ENCODE assay signal across 9 mouse cellular contexts in genomic region chr5:112001742-112002701, GRCm38 (mm10).
DNase-seq lines count a peak whose midpoint lies in the region; ATAC-seq lines count a peak whose summit lies in the region.
"Had no signal": no experiment of that assay in that cellular context is flagged by ENCODE, and none has a peak within 500 bp of the region (broad histone marks: within the 10 kb centered on the region; RNA-seq: fewer than 3 reads in every experiment).

No protein-coding gene starts in this region.

- WGBS in hindbrain, embryonic 16.5 days, result 8% methylated on average over 32 of the region's 32 CpGs
- WGBS in midbrain, embryonic 14.5 days, result 11% methylated on average over 32 of the region's 32 CpGs

- peak; percentile 21 for DNase-seq in gastrocnemius, adult 18-20 months (ENCODE audit: low spot score)
- no peak for DNase-seq in gastrocnemius, postnatal 4 days (ENCODE audit: low spot score in 2 of 2)
- peak; percentile 72 for DNase-seq in embryo, embryonic 9.5 days (ENCODE audit: extremely low spot score)
- peak; percentile 72 for DNase-seq in midbrain, embryonic 14.5 days
- DNase-seq in thymus, adult 18-20 months, result no peak
- no peak for DNase-seq in cerebellum, postnatal 4 days (ENCODE audit: low spot score in 2 of 2)
- no peak for DNase-seq in adrenal gland, adult 8-10 months

- no peaks in the 10 kb centered on the region for H3K9me3 ChIP-seq in hindbrain, embryonic 16.5 days (ENCODE audit: control insufficient read depth, low read length)
- H3K9me3 ChIP-seq in midbrain, embryonic 14.5 days (ENCODE audit: control insufficient read depth, low read length), result no peaks in the 10 kb centered on the region
- H3K9me3 ChIP-seq: liver, embryonic 15.5 days had no signal

- H3K27me3 ChIP-seq in hindbrain, embryonic 16.5 days (replicated peaks; ENCODE audit: control insufficient read depth, insufficient read depth, low read length), result no peaks in the 10 kb centered on the region
- H3K27me3 ChIP-seq in midbrain, embryonic 14.5 days (ENCODE audit: control insufficient read depth, insufficient read depth, low read length), result no peaks in the 10 kb centered on the region
- H3K27me3 ChIP-seq: liver, embryonic 15.5 days had no signal

- peak overlapping the region; percentile 61 for H3K27ac ChIP-seq in hindbrain, embryonic 16.5 days (ENCODE audit: low read depth, low read length)
- peak overlapping the region; percentile 86 for H3K27ac ChIP-seq in midbrain, embryonic 14.5 days (replicated peaks; ENCODE audit: low read depth, low read length)
- H3K27ac ChIP-seq: liver, embryonic 15.5 days had no signal

- H3K4me2 ChIP-seq in hindbrain, embryonic 16.5 days (ENCODE audit: low read length), result peak overlapping the region; percentile 27
- H3K4me2 ChIP-seq in midbrain, embryonic 14.5 days (ENCODE audit: low read length), result peak overlapping the region; percentile 24
- H3K4me2 ChIP-seq: liver, embryonic 15.5 days had no signal

- H3K4me1 ChIP-seq in hindbrain, embryonic 16.5 days (ENCODE audit: control insufficient read depth, insufficient read depth, low read depth, low read length), result peaks cover 7% of the 10 kb centered on the region
- peaks cover 15% of the 10 kb centered on the region for H3K4me1 ChIP-seq in midbrain, embryonic 14.5 days (ENCODE audit: control insufficient read depth, insufficient read depth, low read length)
- H3K4me1 ChIP-seq: liver, embryonic 15.5 days had no signal

- H3K9ac ChIP-seq in hindbrain, embryonic 16.5 days (ENCODE audit: low read depth, low read length), result no peak overlapping the region
- peak overlapping the region; percentile 16; the same call in 1 of the 2 replicates for H3K9ac ChIP-seq in midbrain, embryonic 14.5 days (replicated peaks; ENCODE audit: low read length)
- H3K9ac ChIP-seq: liver, embryonic 15.5 days had no signal

- peak; percentile 93 for ATAC-seq in hindbrain, embryonic 16.5 days
- peak; percentile 70; the same call in 1 of the 2 replicates for ATAC-seq in midbrain, embryonic 14.5 days (ENCODE audit: low FRiP score, low TSS enrichment)

- no peak overlapping the region for H3K4me3 ChIP-seq in hindbrain, embryonic 16.5 days (ENCODE audit: low read length)
- H3K4me3 ChIP-seq in midbrain, embryonic 14.5 days (replicated peaks; ENCODE audit: low read depth, low read length), result no peak overlapping the region
- H3K4me3 ChIP-seq: liver, embryonic 15.5 days had no signal

- H3K36me3 ChIP-seq in hindbrain, embryonic 16.5 days (ENCODE audit: control insufficient read depth, insufficient read depth, low read length), result no peaks in the 10 kb centered on the region
- H3K36me3 ChIP-seq in midbrain, embryonic 14.5 days (ENCODE audit: control insufficient read depth, insufficient read depth, low read length), result no peaks in the 10 kb centered on the region
- H3K36me3 ChIP-seq: liver, embryonic 15.5 days had no signal

Comparison
In these comparisons a context has a peak if more than half of its experiments do, and no peak if none do; other contexts are left out.
1. DNase-seq: peak in gastrocnemius, adult 18-20 months (single experiment), embryo, embryonic 9.5 days (single experiment) and midbrain, embryonic 14.5 days (single experiment); none in gastrocnemius, postnatal 4 days (0 of 2), thymus, adult 18-20 months (0 of 2), cerebellum, postnatal 4 days (0 of 2) and adrenal gland, adult 8-10 months (single experiment).